Mouse (Mus musculus) G1E-ER4 (cell line): Measurements from ENCODE around the gene Cdr2l. TPM values are rescaled to one million over a fixed set of nuclear protein-coding genes. Genes with fewer than 3 reads are reported as not detected.

Experiments
- GATA1 ChIP-seq: IDR thresholded peaks from one replicate; pipeline ENCODE4 v1.8.0; 2012; ENCODE audit warnings: low read length, inconsistent platforms
- polyA plus RNA-seq: library from polyadenylated mRNA; stranded (reverse); fragments of >175 nt; gene quantifications from 2 replicates; pipeline ENCODE4 v1.2.3, GENCODE M21; 2012

The Cdr2l gene
- polyA plus RNA-seq, 1 experiment: not detected

DNA sequence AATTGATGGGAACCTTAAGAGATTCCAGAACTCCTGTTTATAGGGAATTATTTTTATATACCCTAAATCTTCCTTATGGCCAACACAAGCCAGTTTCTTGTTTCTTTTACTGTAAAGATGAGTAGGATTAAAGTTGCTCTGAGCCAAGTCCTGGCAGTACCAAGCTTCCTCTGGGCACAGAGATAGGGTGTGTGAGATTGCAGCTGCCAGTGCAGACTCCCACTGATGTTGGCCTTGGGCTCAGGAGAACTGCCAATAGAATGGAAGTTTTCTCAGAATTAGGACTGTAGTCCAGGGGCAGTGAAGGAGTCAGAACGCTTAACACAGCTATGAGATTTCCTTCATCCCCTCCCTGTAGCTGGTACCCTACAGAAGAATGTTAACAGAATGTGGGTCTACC, 39.6 kb downstream of the Cdr2l start:
- no peak for TF ChIP-seq GATA1

DNA sequence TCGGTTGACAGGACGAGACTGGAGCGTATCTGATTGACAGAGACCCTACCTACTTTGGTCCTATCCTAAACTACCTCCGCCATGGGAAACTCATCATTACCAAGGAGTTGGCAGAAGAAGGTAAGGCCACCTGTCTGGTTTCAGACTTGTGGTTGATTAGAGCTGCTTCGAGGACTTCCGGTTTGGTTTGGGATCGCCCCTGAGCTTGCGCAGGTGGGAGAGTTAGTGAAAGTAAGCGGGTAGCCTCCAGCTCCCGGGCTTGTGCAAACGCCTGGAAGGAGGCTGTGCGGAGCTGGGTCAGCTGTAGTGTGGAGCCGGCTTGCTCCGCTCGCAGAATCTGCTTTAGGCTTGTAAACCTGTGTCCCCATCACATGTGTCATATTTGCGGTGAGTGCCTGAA, 40.3 kb downstream of the Cdr2l start:
- no peak for TF ChIP-seq GATA1

DNA sequence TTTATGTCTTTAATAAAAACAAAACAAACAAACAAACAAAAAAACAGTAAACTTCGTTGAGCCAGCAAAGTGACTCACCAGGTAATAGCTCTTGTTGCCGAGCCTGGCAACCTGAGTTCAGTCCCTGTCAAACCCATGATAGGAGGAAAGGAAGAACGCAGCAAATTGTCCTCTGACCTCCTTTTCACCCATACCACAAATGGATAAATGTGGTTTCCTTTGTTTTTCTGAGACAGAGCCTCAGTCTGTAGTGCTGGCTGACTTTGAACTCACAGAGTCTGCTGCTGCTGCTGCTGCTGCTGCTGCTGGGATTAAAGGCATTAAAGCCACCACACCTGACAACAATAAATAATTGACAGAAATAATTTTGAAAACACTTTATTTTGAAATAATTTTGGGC, 41.4 kb downstream of the Cdr2l start:
- TF ChIP-seq GATA1: no peak

DNA sequence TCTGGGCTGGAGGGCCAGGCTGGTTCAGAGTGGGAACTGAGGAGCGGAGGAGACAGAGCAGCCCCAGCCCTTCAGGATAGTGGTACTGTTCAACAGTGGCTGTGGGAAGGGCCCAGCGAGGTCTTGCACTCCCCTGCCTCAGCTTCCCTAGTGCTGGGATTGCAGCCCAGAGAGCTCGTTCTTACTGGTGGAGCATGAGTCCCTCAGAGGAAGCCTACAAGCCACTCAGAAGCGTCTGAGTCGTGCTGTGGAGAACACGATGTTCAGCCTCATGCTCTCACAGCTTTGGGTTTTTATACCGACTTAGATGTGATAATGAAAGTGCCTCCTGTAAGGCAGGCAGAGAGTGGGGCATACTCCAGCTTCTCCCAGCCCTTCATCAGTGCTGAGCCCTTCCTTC, 43.0 kb downstream of the Cdr2l start:
- TF ChIP-seq GATA1: no peak

DNA sequence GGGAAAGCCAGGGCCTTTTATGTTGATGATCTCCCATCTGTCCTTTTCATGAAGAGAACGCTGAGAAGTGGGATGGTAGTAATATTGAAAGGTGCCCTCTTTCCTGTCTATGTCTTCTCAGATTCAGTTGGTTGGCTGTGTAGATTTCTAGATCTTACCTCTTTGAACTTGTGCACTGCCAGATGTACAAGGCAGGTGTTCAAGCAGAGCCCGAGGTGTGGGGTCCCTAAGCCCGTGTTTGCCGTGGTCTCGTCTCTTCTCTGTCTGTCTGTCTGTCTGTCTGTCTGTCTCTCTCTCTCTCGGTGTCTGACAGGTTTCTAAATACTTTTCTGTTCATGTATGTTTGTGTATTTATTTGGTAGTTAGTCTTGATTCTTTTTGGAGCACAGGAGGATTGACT, 44.0 kb downstream of the Cdr2l start:
- no peak for TF ChIP-seq GATA1

DNA sequence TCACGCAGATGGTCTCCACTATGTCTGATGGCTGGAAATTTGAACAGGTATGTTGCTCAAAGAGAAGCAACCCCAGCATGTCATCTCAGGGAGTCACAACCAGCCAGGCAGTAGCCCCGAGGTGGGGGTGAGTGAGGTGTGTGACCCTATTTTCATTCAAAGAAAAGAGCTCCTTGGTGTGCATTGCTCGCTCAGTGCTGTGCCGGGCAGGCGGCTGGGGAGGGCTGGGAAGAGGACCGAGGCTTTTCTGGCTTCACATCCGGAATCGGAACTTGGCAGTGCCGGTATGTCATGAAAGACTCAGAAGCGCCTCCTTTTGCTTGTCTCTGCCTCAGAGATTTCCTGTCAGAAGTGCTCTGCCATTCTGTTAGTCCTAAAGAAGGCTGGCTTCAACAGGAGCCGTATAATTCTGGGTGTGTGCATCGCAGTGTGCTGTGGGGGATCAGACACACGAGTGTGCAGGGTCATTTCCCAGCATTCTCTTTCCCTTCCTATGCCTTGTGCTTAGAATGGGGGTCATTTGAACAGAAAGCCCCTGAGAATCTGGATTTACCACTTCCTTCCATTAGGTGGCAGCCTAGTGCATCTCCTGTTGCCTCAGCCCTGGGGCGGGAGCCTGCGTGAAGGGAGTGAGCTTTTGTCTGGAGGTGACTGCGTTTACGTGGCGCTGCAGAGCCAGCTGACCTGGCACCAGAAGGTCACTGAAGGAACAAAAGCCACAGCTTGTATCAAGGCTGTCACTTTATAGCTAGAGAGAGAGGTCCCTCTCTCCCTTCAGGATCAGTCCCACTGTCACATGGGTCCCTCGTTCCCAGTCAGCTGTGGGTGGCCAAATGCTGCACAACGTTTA, 46.0 kb downstream of the Cdr2l start:
- no peak for TF ChIP-seq GATA1

DNA sequence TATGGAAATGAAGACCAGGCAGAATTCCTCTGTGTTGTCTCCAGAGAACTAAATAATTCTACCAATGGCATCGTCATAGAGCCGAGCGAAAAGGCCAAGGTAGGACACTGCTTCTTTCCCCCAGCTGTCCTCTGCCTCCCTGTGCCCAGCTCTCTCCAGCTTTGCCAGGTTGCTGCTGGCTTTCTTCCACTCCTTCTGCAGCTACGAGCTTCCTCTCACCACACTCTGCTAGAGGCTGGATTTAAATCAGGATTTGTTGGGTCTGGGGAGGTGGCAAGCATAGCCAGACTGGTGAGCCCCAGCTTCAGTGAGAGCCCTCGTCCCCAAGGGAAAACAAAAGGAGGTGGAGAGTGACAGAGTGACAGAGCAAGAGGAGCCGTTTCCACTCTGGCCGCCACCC, 47.6 kb downstream of the Cdr2l start:
- no peak for TF ChIP-seq GATA1

DNA sequence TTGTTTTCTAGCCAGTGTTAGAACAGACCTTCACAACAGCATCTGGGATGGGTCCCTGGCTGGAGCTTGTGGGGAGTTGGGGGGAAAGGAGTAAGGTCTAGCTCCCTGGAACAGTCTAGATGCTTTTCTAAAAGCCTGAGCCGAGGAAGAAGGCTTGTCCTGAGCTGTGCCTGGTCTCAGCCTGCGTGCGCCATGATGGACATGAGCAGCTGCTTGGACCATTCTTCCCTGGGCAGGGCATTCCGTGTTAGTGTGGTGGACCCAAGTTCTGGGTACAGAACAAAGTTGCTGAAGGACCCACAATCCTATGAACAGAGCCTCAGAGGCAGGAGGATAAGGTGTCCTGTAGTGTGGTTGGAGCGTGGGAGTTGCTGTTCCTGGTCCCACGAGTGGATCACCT, 48.8 kb downstream of the Cdr2l start:
- no peak for TF ChIP-seq GATA1

DNA sequence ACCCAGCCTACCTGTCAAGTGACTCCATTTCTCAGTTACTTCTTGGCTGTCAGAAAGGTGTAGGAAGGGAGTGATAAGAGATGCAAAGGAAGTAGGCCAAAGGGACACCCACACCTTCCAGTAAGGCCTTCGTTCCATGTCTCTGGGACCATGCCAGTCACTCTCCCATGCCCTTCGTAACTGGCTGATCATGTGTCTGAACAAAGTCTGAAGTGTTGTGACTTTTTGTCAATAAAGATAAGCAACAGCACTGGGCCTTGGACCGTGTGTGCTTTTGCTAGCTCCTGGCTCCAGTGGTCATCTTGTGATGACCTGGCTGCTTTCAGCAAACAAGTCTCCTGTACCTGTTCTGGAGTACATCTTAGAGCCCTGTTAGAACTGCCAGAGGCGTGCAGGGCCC, 51.1 kb downstream of the Cdr2l start:
- TF ChIP-seq GATA1: no peak

DNA sequence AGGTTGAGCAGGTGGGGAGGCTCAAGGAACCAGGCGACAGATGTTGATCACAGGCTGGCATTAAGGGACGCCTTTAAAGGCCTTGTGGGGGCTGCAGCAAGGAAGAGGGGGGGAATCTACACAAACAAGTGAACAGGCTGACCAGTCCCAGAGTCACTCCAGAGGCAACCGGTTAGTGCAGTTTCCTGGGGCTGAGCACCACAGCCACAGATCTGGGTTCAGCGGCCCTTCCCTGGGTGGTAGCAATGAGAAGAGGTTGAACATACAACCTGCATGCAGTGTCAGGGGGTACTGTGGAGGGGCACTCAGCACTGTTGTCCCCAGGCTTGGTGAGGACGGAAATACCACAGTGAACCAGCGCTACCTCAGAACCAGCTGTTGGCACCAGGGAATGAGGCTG, 51.6 kb downstream of the Cdr2l start:
- no peak for TF ChIP-seq GATA1

DNA sequence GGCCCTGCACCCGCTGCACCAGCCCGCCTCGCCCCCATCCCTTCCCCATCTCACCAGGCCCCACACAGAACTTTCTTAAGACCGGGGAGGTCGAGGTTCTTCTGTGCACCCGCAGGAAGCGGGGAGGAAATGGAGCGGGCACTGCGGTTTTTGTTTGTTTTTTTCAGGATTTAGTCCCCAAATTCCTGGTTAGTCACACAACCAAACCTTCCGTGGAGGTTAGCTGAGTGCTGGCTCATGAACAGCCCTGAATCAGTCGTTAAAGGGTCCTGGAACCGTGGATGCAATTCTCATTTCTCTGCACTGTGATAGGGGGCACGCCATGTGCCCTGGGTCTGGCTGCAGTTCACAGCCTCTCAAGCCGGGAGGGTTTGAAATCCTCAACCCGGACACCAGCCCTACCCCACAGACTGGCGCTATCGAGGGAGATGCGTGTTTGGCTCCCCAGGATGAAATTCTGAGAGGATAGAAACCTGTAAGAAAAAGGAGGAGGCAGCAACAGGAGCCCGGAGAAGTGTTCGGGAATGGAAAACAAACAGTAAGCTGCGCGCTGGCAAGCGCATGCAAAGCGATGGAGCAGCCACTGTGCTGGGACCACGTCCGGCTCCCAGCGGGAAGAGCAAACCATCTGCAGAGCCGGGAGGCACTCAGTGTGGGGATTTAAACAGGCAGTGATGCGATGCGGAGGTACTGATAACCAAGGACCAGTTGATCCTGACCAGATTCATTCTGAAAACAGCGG, 54.1 kb downstream of the Cdr2l start:
- TF ChIP-seq GATA1: no peak

DNA sequence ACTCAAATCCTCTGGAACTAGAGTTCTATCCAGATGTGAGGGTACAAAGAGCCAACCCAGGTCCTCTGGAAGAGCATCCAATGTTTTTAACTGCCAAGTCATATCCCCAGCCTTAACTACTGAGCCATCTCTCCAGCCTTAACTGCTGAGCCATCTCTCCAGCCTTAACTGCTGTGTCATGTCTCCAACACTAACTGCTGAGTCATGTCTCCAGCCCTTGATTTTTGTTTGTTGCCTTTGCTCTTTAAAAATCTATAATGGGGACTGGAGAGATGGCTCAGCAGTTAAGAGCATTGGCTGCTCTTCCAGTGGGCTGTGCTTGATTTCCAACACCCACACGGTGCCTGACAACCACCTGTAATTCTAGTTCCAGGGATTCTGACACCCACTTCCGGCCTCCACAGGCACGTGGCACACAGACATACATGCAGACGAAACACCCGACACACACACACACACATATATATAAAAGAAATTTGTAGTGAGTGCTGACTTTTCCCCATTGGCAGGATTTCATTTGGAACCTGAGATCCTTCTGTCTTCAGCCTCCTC, 55.9 kb downstream of the Cdr2l start:
- TF ChIP-seq GATA1: no peak

DNA sequence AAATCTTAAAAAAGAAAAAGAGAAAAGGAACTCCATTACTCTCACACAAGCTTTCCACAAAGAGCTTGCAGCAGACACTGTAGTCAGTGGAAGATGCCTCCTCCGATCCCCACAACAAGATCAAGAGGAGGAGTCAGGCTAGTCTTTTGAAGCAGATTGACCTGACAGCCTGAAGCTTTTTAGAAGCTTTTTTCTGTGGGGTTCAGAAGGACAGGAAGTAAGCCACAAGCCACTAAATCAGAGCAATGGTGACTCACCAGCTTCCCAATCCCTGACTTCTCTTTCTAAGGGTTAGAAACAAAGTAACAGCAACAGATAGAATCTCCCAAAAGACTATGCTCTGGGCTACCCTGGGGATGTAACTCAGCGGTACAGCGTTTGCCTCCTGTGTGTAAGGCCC, 57.6 kb downstream of the Cdr2l start:
- no peak for TF ChIP-seq GATA1

DNA sequence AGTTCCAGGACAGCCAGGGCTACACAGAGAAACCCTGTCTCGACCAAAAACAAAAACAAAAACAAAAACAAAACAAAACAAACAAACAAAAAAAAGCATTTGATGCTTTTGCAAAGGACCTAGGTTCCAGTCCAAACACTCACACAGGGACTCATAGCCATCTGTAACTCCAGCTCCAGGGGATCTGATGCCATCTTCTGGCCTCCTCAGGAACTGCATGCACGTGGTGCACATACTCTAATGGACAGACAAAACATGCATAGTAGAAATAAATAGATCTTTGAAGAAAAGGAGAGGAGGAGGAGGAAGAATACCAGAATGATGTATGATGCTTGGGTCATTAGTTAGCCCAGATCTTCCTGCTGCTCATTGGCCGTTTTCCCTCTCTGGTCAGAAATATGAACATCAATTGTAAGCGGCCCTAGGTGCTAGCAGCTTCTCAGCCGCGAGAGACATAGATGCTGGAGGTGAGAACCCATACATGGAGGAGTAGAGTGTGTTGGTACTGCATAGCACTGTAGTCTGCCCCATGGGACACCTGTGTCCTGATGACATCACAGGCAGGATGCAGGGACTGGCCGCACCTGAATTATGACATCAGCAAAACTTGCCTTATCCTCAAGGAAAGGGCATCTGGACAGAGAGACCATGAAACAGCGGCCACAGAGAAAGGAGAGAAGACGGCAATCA, 58.3 kb downstream of the Cdr2l start, which contains the start of gene Trim80:
Trim80 (plus strand) TSS at position 640 of the 690 bp plus-strand sequence.
- no peak for TF ChIP-seq GATA1

DNA sequence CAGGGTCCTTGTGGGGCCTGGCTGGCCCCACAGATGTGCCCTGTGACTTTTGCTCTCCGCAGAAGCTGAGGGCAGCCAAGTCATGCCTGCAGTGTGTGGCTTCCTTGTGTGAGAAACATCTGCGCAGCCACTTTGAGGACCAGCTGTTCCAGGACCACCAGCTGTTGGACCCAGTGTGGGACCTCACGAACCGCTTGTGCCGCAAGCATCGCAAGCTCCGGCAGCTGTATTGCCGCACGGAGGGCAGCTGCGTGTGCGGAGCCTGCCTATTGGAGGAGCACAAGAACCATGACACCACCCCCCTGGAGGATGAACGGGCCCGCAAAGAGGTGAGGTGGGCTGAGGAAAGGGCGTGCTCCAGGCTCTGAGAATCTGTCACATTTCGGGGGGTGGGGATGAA, 59.7 kb downstream of the Cdr2l start:
- no peak for TF ChIP-seq GATA1

Other genes with a start within 250 kb of the Cdr2l start
- gene Cd300lf, start 247.9 kb upstream of the Cdr2l start, polyA plus RNA-seq: not detected in 2 replicates
- 237 and 268 TPM in 2 replicates for gene Slc9a3r1, start 218.6 kb upstream of the Cdr2l start, polyA plus RNA-seq
- gene Tmem104, start 194.4 kb upstream of the Cdr2l start, polyA plus RNA-seq: 19.0 and 20.7 TPM in 2 replicates
- 33.7 and 35.0 TPM in 2 replicates for gene Nat9, start 194.1 kb upstream of the Cdr2l start, polyA plus RNA-seq
- not detected in 2 replicates for gene Grin2c, start 114.7 kb upstream of the Cdr2l start, polyA plus RNA-seq
- 43.5 and 49.9 TPM in 2 replicates for gene Fdxr, start 104.9 kb upstream of the Cdr2l start, polyA plus RNA-seq
- gene Fads6, start 84.3 kb upstream of the Cdr2l start, polyA plus RNA-seq: not detected in 2 replicates
- gene Otop2, start 74.8 kb upstream of the Cdr2l start, polyA plus RNA-seq: not detected in 2 replicates
- not detected in 2 replicates for gene Ush1g, start 59.9 kb upstream of the Cdr2l start, polyA plus RNA-seq
- not detected in 2 replicates for gene Otop3, start 47.2 kb upstream of the Cdr2l start, polyA plus RNA-seq
- gene Hid1, start 14.2 kb upstream of the Cdr2l start, polyA plus RNA-seq: not detected in 2 replicates
- gene Mrpl58, start 21.8 kb downstream of the Cdr2l start, polyA plus RNA-seq: 63.1 and 82.2 TPM in 2 replicates
- 69.9 and 151 TPM in 2 replicates for gene Atp5h, start 38.0 kb downstream of the Cdr2l start, polyA plus RNA-seq
- 21.0 and 30.9 TPM in 2 replicates for gene Kctd2, start 38.2 kb downstream of the Cdr2l start, polyA plus RNA-seq
- gene Trim80, start 58.6 kb downstream of the Cdr2l start, polyA plus RNA-seq: not detected in 2 replicates
- not detected in 2 replicates for gene Slc16a5, start 80.6 kb downstream of the Cdr2l start, polyA plus RNA-seq
- 22.5 and 23.0 TPM in 2 replicates for gene Armc7, start 93.8 kb downstream of the Cdr2l start, polyA plus RNA-seq
- 142 and 157 TPM in 2 replicates for gene Nt5c, start 109.9 kb downstream of the Cdr2l start, polyA plus RNA-seq
- 254 and 306 TPM in 2 replicates for gene Jpt1, start 132.5 kb downstream of the Cdr2l start, polyA plus RNA-seq
- gene Sumo2, start 154.4 kb downstream of the Cdr2l start, polyA plus RNA-seq: 337 and 347 TPM in 2 replicates
- 55.2 and 57.4 TPM in 2 replicates for gene Nup85, start 182.5 kb downstream of the Cdr2l start, polyA plus RNA-seq
- gene Mrps7, start 222.0 kb downstream of the Cdr2l start, polyA plus RNA-seq: 66.9 and 85.8 TPM in 2 replicates
- 73.5 and 127 TPM in 2 replicates for gene Gga3, start 222.1 kb downstream of the Cdr2l start, polyA plus RNA-seq
- gene Mif4gd, start 231.1 kb downstream of the Cdr2l start, polyA plus RNA-seq: 30.0 and 42.5 TPM in 2 replicates
- 23.0 and 23.2 TPM in 2 replicates for gene Slc25a19, start 246.4 kb downstream of the Cdr2l start, polyA plus RNA-seq